Mouse (Mus musculus) midbrain, embryonic 10.5 days (tissue): ENCODE data around the gene Phykpl. TPM values are rescaled to one million over a fixed set of nuclear protein-coding genes. Genes with fewer than 3 reads are reported as not detected.

Experiments used
- DNase-seq: peaks from one replicate; pipeline ENCODE4 v3.0.0-alpha.2; 2017; ENCODE audit warnings: low spot score
- H3K27ac ChIP-seq: fragments of 300-500 bp; sonication (generic); replicated peaks from 2 replicates; pipeline ENCODE4 v1.5.1; 2016; ENCODE audit warnings: mild to moderate bottlenecking
- H3K27me3 ChIP-seq: fragments of 300-500 bp; sonication (generic); 2 replicates; pipeline ENCODE4 v1.6.1; 2016; ENCODE audit warnings: low read depth, mild to moderate bottlenecking; ENCODE audit not compliant: poor library complexity, severe bottlenecking
- H3K36me3 ChIP-seq: fragments of 300-500 bp; sonication (generic); 2 replicates; pipeline ENCODE4 v1.6.1; 2016; ENCODE audit warnings: mild to moderate bottlenecking, moderate library complexity
- H3K4me1 ChIP-seq: fragments of 300-500 bp; sonication (generic); 2 replicates; pipeline ENCODE4 v1.6.1; 2016
- H3K4me3 ChIP-seq: fragments of 300-500 bp; sonication (generic); 2 replicates; pipeline ENCODE4 v1.5.1; 2016; ENCODE audit warnings: mild to moderate bottlenecking, moderate library complexity
- H3K9me3 ChIP-seq: fragments of 300-500 bp; sonication (generic); replicated peaks from 2 replicates; pipeline ENCODE4 v1.6.1; 2016; ENCODE audit warnings: mild to moderate bottlenecking
- WGBS: fragments of 180-500 bp; shearing (Covaris S2); methylation state at CpG from one replicate; pipeline ENCODE4 v1.1.7; 2016; 5-methylcytosine and 5-hydroxymethylcytosine counted together
- polyA plus RNA-seq: library from polyadenylated mRNA; unstranded; fragments of >200 nt; fragmentation: Nextera tagmentation; extraction: Ambion mirVana; gene quantifications from 2 replicates; pipeline ENCODE4 v1.2.1, GENCODE M21; 2016

Phykpl gene
- polyA plus RNA-seq, result 14.4 and 15.1 TPM in 2 replicates

- H3K36me3 ChIP-seq, result peaks cover 42% of the 10 kb centered on the region
- H3K4me3 ChIP-seq, result peak within 1 kb of the TSS; percentile 76
- no peaks in the 10 kb centered on the region for H3K27me3 ChIP-seq
- no peaks in the 10 kb centered on the region for H3K9me3 ChIP-seq
- peak within 1 kb of the TSS; percentile 94 for H3K27ac ChIP-seq
- WGBS, result under 1% methylated on average over 59 of the region's 59 CpGs
- H3K4me1 ChIP-seq, result peaks cover 34% of the 10 kb centered on the region
- DNase-seq, result peak; percentile 98
Measured at GRCm38 (mm10) chr11:51584431-51585248, at the start of gene Phykpl. Phykpl (plus strand) TSS chr11:51584757.

DNA sequence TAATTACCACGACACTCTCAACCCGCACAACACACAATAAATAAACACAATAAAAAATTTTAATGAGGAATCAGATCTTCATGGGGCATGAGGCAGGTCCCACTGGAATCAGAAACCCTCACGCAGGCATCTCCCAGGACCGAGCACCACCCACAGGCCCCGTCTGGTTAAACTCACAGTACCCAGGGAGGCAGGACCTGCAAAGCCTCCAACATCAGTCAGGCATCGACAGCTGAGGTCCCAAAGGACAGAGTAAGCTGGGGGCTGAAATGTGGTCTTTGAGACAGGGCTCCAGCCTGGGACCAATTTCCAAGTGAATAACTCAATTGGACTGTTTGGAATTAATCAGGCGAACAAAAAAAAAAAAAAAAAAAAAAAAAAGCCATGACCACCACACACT is 46.2 kb upstream of the Phykpl start:
- WGBS, result 55% methylated on average over 7 of the region's 7 CpGs
- Histone ChIP-seq H3K27me3 (no peaks in the 10 kb centered on the region), H3K4me1 (peaks cover 23% of the 10 kb centered on the region), H3K36me3 (no peaks in the 10 kb centered on the region), H3K9me3 (no peaks in the 10 kb centered on the region), H3K4me3 (no peak overlapping the region), H3K27ac (no peak overlapping the region)
- peak; percentile 14 for DNase-seq

DNA sequence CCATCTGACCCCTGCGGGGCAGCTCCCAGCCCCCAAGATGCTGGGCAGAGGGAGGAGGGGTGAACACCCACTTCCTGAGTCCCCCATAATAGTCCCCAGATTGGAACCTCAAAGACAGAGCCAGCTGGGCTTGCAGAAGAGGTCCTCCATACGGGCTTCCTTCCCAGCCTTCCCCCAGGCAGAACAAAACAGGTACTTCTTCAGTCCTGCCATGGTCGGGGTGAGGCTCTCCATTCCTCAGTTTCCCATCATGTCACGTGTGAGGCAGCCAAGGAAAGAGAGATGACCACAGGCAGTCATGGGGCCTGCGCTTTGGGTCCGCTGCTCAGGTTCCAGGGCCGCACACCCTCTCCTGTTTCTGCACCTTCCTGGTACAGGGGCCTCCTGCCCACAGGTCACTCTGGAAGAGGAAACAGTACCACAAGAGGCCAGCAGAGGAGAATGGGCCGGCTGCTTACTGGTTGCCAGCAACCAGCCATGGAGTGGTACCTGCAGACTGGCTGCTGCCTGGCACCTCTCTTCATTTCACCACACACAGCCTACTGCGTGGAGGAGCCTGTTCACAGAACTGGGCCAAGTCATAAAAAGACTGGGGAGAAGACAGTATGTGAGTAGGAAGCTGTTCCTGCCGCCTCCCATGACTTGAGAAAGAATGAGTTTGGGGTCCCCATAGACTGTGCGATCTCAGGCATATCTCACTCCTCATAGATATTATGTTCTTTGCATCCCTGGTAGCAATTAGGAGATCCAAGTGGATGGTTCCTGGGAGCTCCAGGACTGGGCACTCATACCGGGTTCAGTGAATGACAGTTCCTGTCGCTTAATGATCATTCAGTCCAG is 45.4 kb upstream of the Phykpl start:
- no peak overlapping the region for H3K27ac ChIP-seq
- peaks cover 26% of the 10 kb centered on the region for H3K4me1 ChIP-seq
- DNase-seq, result peak; percentile 29
- H3K27me3 ChIP-seq, result no peaks in the 10 kb centered on the region
- no peaks in the 10 kb centered on the region for H3K9me3 ChIP-seq
- H3K36me3 ChIP-seq, result no peaks in the 10 kb centered on the region
- no peak overlapping the region for H3K4me3 ChIP-seq
- WGBS, result 61% methylated on average over 13 of the region's 13 CpGs

DNA sequence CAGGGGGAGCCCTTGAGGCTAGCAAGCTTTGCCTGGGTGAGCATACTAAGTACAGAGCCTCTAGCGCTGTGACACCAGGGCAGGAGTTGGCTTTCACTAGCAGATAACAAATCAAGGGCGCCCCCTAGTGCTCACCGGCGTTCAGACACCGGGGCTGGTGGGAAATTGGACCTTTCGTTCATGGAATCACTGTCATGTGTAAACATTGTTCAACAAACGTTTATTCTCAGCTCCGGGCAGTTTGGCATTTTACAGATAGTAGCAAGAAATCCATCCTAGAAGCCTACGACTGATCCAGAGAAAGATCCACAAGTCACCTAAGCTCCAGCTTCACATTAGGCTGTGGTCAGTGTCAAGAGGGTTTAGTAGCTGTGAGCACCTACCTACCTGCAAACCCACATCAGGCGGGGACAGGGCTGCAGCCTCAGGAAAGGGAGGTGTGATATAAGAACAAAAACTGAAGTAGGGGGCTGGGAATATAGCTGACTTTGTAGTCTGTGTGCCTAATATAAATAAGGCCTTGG is 44.7 kb upstream of the Phykpl start:
- no peaks in the 10 kb centered on the region for H3K9me3 ChIP-seq
- WGBS, result 14% methylated on average over 10 of the region's 10 CpGs

GRCm38 (mm10) chr11:51542424-51542823 is 42.1 kb upstream of the Phykpl start:
- H3K27ac ChIP-seq, result no peak overlapping the region
- peak; percentile 48 for DNase-seq
- no peaks in the 10 kb centered on the region for H3K9me3 ChIP-seq
- no peaks in the 10 kb centered on the region for H3K27me3 ChIP-seq
- H3K4me1 ChIP-seq, result peaks cover 26% of the 10 kb centered on the region
- H3K36me3 ChIP-seq, result no peaks in the 10 kb centered on the region
- 54% methylated on average over 9 of the region's 9 CpGs for WGBS
- H3K4me3 ChIP-seq, result no peak overlapping the region

More for the DNA sequence above, 44.7 kb upstream of the Phykpl start:
- H3K27me3 ChIP-seq, result no peaks in the 10 kb centered on the region
- peaks cover 26% of the 10 kb centered on the region for H3K4me1 ChIP-seq
- DNase-seq, result peak; percentile 96
- H3K36me3 ChIP-seq, result no peaks in the 10 kb centered on the region
- H3K27ac ChIP-seq, result no peak overlapping the region
- no peak overlapping the region for H3K4me3 ChIP-seq

DNA sequence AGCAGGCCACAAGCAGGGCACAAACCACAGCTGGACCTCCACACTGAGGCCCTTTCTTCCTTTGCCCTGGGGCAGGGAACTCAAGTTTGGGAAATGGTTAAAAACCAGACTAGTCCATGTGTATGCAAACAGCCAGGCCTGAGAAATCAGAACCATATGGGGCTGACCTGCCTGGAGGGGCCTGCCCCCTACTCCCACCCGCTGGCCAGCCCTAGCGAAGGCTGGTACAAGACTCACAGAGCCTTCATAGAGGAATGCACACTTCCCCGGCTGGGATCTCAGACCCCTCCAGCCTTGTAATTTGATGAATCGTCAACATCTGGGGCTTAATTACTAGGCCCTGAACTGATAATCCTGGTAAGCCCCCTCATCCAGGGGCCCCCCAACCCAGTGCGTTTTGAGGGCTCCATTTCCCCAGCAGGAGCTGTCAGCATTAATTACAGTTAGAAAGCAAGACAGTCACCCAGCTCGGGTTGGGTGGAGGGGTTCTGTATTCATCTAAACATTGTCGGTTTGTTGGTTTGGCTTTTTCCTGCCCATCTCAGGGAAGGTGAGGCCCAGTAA is 41.0 kb upstream of the Phykpl start:
- no peak overlapping the region for H3K27ac ChIP-seq
- no peak overlapping the region for H3K4me3 ChIP-seq
- peak; percentile 48 for DNase-seq
- no peaks in the 10 kb centered on the region for H3K27me3 ChIP-seq
- H3K9me3 ChIP-seq, result no peaks in the 10 kb centered on the region
- no peaks in the 10 kb centered on the region for H3K36me3 ChIP-seq
- WGBS, result 41% methylated on average over 7 of the region's 7 CpGs
- H3K4me1 ChIP-seq, result peaks cover 26% of the 10 kb centered on the region

- peaks cover 18% of the 10 kb centered on the region for H3K4me1 ChIP-seq
- no peak overlapping the region for H3K27ac ChIP-seq
- no peaks in the 10 kb centered on the region for H3K27me3 ChIP-seq
- no peak overlapping the region for H3K4me3 ChIP-seq
- no peaks in the 10 kb centered on the region for H3K9me3 ChIP-seq
- WGBS, result 63% methylated on average over 2 of the region's 2 CpGs
- DNase-seq, result no peak
- no peaks in the 10 kb centered on the region for H3K36me3 ChIP-seq
Measured at GRCm38 (mm10) chr11:51544413-51544812, 40.1 kb upstream of the Phykpl start.

- DNase-seq, result no peak
- Histone ChIP-seq H3K4me1 (peaks cover 17% of the 10 kb centered on the region), H3K27me3 (no peaks in the 10 kb centered on the region), H3K4me3 (no peak overlapping the region), H3K27ac (no peak overlapping the region), H3K36me3 (no peaks in the 10 kb centered on the region), H3K9me3 (no peaks in the 10 kb centered on the region)
- WGBS, result 67% methylated on average over 4 of the region's 4 CpGs
Measured at GRCm38 (mm10) chr11:51545811-51546210, 38.7 kb upstream of the Phykpl start.

- Histone ChIP-seq H3K36me3 (no peaks in the 10 kb centered on the region), H3K4me3 (no peak overlapping the region), H3K9me3 (no peaks in the 10 kb centered on the region), H3K4me1 (peaks cover 6% of the 10 kb centered on the region), H3K27ac (no peak overlapping the region), H3K27me3 (no peaks in the 10 kb centered on the region)
- 85% methylated on average over 5 of the region's 5 CpGs for WGBS
- DNase-seq, result no peak
Measured at GRCm38 (mm10) chr11:51551253-51551652, 33.3 kb upstream of the Phykpl start.

GRCm38 (mm10) chr11:51552091-51552490 is 32.5 kb upstream of the Phykpl start:
- H3K9me3 ChIP-seq, result no peaks in the 10 kb centered on the region
- no peak overlapping the region for H3K27ac ChIP-seq
- H3K36me3 ChIP-seq, result no peaks in the 10 kb centered on the region
- no peaks in the 10 kb centered on the region for H3K27me3 ChIP-seq
- peaks cover 6% of the 10 kb centered on the region for H3K4me1 ChIP-seq
- DNase-seq, result no peak
- WGBS, result 80% methylated on average over 3 of the region's 3 CpGs
- H3K4me3 ChIP-seq, result no peak overlapping the region

DNA sequence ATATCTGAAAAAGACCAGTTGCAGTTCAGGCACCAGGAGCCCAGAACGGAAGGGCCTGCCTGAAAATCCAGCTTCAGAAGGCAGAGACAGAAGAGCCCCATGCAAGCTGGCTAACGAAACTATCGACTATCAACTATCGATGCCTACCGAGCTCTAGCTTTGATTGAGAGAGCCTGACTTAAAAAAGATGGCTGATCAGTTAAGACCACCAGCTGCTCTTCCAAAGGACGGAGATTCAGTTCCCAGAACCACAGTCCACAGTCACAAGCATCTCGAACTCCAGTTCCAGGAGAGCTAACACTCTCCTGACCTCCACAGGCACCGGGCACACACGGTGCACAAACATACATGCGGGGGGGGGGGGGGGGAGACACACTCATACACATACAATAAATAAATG is 30.0 kb upstream of the Phykpl start:
- WGBS, result 79% methylated on average over 10 of the region's 10 CpGs
- Histone ChIP-seq H3K9me3 (no peaks in the 10 kb centered on the region), H3K27me3 (no peaks in the 10 kb centered on the region), H3K4me3 (no peak overlapping the region), H3K27ac (no peak overlapping the region), H3K4me1 (peaks cover 6% of the 10 kb centered on the region; the same call in 1 of the 2 replicates), H3K36me3 (no peaks in the 10 kb centered on the region)
- no peak for DNase-seq

GRCm38 (mm10) chr11:51555066-51555465 is 29.5 kb upstream of the Phykpl start:
- Histone ChIP-seq H3K4me3 (no peak overlapping the region), H3K9me3 (no peaks in the 10 kb centered on the region), H3K27me3 (no peaks in the 10 kb centered on the region), H3K27ac (no peak overlapping the region), H3K4me1 (peaks cover 6% of the 10 kb centered on the region; the same call in 1 of the 2 replicates), H3K36me3 (no peaks in the 10 kb centered on the region)
- 79% methylated on average over 2 of the region's 2 CpGs for WGBS
- DNase-seq, result no peak
